Mouse (Mus musculus) CD4-positive helper T cell, adult 2 months (primary cell): Measurements from ENCODE around the gene Hoxc5.

Source experiments
- DNase-seq: peaks from one replicate; pipeline ENCODE4 v3.0.0-alpha.2; 2012; ENCODE audit warnings: low read depth, missing footprints, low spot score

The Hoxc5 gene

DNA sequence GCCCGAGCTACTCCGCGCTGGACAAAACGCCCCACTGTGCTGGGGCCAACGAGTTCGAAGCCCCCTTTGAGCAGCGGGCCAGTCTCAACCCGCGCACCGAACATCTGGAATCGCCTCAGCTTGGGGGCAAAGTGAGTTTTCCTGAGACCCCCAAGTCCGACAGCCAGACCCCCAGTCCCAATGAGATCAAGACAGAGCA is at the start of gene Hoxc5:
Gene Hoxc5 (plus strand): TSS at position 132 of the 199 bp plus-strand sequence.
- no peak for DNase-seq

- no peak for DNase-seq
Measured at GRCm38 (mm10) chr15:102917972-102918572, 49.2 kb upstream of the Hoxc5 start.

DNA sequence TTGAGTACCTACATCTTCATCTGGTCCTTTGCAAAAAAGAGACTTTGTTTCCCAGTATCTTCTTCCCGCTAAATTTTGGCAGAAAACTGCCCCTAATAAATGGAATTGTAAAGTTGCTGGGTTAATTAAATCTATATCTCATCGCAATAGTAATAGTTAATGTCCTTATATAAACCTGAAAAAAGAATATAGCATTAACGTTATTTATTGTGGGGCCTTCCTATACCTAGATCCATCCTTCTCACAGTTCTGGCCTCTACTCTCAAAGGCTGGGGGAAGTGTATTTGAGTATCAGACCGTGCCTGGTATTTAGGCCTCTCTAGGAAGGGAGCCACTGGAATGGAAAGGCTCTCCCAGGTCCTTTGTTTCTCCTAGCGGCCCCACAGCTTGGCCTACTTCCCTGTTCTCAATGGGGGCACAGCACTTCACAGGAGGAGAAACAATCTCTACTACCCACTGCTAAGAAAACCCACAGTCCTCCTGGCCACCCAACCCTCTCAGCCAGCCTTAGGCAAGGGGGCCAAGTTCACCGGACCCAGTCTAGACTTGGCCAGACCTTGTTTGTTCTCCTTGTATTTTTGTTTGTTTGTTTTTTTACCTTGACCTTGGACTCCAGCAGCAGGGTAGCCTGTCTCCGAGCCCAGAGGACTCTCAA is 48.5 kb upstream of the Hoxc5 start:
- DNase-seq = no peak

GRCm38 (mm10) chr15:102919336-102920180 is 47.7 kb upstream of the Hoxc5 start:
- no peak for DNase-seq

DNA sequence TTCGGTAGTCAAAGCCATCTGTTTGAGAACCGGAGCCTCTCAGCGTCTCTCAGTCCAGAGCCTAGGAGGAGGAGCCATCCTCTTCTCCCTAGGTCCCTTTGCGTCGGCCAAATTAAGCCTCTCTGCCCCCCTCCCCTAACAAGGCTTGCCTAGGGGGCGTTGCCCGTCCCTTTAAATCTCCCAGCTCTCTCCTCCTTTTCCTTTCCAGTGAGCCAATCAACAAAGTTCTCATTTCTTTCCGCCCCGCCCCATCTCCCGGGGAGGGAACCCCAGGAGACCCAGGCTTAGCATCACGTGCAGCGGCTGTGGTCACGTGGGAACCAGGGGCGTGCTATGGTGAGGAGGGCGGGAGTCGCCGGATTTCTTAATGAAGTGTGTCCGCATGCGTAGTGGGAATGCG is 46.6 kb upstream of the Hoxc5 start:
- no peak for DNase-seq

DNA sequence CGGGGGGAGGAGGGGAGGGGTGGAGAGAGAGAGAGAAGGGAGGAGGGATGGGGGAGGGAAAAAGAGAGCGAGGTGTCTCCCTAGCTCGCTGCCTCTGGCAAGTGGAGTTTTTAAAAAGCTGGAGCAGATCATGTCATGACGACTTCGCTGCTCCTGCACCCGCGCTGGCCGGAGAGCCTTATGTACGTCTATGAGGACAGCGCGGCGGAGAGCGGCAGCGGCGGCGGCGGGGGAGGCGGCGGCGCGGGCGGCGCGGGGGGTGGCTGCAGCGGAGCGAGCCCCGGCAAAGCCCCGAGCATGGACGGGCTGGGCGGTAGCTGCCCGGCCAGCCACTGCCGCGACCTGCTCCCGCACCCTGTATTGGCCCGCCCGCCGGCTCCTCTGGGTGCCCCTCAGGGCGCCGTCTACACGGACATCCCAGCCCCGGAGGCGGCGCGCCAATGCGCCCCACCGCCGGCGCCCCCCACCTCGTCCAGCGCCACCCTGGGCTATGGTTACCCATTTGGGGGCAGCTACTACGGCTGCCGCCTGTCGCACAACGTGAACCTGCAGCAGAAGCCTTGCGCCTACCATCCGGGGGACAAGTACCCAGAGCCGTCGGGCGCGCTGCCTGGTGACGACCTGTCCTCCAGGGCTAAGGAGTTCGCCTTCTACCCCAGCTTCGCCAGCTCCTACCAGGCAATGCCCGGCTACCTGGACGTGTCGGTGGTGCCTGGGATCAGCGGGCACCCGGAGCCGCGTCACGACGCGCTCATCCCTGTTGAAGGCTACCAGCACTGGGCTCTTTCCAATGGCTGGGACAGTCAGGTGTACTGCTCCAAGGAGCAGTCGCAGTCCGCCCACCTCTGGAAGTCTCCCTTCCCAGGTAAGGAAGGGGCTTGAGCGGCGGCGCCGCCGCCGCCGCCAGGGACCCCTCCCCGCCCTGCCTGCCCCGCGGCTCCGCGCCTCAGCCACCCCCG is 45.9 kb upstream of the Hoxc5 start, which contains the start of gene Hoxc13:
Gene Hoxc13 (plus strand): TSS at position 51 of the 959 bp plus-strand sequence.
- no peak for DNase-seq

GRCm38 (mm10) chr15:102922012-102922362 is 45.3 kb upstream of the Hoxc5 start:
- DNase-seq = no peak

- no peak for DNase-seq
Measured at GRCm38 (mm10) chr15:102922636-102923500, 44.4 kb upstream of the Hoxc5 start.

DNA sequence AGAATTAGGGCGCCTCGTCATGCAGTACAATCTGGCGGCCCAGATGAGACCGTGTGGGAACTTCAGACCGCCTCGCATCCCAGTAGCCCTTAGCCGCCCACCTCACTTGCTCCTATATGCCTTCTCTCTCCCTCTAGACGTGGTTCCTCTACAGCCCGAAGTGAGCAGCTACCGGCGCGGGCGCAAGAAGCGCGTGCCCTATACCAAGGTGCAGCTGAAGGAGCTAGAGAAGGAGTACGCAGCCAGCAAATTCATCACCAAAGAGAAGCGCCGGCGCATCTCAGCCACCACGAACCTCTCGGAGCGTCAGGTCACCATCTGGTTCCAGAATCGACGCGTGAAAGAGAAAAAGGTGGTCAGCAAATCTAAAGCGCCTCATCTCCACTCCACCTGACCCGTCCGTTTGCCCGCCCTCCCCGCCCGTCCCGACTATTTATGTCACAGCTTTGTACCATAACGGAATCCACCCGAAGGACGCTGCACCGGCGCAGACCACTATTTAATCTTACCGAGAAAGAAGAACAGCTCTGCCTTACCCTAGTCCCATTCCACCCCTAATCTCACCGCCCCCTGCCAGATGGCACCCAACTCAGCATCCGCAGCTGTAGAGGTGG is 40.1 kb upstream of the Hoxc5 start:
- no peak for DNase-seq

DNA sequence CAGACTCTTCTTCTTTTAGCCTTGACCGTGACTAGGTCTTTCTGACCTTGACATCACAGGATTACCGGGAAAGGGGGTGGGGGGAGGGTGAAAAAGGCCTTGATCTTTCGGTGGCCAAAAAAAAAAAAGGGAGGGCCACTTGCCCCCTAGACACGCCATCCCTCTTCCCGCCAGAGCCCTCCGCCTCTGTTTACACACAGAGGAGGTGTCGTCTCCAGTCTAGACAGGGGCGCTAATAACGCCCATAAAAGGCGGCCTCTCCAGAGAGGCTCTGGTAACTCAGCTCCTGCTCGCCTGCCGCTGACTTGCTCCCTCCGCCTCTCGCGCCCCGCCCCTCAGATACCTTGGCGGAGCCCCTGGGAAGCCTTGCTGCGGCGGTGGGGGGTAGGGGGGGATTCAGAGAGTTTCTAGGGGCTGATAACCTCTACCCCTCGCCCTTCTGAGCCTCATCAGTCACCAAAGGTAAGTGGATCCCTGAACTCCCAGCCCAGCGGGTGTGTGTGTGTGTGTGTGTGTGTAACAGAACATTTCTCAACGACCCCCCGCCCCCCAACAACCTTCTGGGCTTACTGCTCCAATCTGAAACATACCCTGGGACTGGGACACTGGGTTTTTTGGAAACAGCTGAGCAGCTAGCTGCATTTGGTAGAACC is 35.4 kb upstream of the Hoxc5 start:
- DNase-seq = no peak

GRCm38 (mm10) chr15:102934438-102934837 is 32.8 kb upstream of the Hoxc5 start:
- no peak for DNase-seq

GRCm38 (mm10) chr15:102934897-102935296 is 32.3 kb upstream of the Hoxc5 start:
- DNase-seq = no peak

GRCm38 (mm10) chr15:102936279-102936972 is 30.8 kb upstream of the Hoxc5 start, which contains the start of gene Hoxc12:
Gene Hoxc12, plus strand, starts transcription at chr15:102936757.
- no peak for DNase-seq

DNA sequence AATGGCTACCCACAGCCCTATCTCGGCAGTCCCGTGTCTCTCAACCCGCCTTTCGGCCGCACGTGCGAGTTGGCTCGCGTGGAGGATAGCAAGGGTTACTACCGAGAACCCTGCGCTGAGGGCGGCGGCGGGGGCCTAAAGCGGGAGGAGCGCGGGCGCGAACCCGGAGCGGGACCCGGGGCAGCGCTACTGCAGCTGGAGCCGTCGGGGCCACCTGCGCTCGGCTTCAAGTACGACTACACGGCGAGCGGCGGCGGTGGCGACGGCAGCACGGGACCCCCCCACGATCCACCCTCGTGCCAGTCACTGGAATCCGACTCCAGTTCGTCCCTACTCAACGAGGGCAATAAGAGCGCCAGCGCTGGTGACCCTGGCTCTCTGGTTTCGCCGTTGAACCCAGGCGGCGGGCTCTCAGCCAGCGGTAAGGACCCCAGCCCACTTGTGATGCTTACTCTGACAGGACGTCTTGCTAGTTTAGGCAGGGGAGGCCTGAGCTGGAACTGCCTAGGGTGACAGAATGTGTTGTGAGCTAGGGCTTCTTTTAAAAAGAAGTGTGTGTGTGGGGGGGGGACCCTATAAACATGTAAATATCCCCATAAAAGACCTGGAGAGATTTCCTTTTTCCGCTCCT is 30.1 kb upstream of the Hoxc5 start:
- DNase-seq = no peak

DNA sequence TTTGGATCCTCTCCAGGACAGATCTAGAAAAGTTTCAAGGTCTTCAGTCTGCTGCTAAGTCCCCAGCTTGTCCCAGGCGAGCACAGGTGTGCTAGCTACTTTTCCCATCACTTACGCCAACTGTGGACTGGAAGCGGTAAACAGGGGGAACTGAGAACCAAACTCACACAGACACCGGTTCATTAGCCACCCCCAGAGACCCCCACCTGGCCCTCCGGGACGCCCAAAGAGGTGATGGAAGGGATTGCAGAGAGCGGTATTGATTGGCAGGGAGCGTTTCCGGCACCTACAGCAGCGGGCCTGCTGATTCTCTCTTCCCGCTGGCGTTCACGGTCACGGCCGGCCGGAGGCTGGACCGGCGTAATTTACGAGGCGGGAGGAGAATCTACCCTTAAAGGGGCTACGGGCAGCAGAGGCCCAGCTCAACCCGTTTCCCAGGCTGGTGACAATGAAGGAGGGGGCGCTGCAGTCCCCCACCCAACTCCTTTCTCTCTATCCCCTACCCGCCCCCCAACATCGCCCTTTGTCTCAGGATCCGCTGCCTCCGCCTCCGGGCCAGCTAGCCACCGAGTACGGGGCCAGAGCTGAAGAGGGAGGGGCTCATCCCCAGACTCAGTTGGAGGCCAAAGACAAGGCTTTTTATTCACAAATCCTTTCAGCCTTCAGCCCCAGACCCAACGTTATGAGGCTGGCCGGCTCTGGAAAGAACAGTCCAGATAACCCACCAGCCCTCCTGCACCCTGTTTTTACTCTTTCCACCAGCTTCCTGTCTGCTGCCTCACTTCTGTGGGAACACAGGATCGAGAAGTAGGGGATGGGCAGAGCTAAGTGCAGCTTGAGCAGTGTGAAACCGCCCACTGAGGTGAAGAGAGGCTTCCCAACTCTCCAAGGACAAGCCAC is 27.7 kb upstream of the Hoxc5 start:
- no peak for DNase-seq

DNA sequence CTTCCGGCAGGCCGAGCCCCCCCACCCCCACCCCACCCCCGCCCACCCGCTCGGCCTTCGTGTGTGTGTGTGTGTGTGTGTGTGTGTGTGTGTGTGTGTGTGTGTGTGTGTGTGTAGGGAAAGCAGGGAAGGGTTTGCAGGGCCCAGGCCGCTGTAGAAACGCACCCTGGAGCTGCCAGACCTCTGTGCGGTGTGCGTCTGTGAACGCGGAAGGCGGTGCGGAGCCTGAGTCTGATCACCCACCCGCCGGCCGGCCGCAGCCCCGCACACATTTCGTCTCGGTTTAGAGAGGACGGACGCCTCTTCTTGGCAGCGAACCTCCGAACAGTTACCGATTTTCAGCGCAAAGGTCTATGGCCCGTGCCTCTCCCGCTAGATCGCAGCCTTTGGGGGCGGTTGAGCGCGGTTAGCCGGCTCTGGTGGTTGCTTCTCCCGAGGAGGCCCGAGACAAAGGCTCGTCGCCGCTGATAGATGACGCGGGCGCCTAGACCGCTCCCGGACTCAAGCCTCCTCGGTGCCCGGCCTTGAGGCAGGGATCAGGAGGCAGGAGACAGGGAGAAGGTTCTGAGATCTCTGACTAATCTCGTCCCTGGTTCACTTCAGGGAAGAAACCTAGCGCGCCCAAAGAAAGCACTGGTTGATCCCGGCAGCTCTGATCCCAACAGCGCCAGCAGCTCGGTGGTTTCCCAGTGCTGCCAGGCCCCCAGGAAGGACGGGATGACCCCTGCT is 24.3 kb upstream of the Hoxc5 start:
- no peak for DNase-seq

DNA sequence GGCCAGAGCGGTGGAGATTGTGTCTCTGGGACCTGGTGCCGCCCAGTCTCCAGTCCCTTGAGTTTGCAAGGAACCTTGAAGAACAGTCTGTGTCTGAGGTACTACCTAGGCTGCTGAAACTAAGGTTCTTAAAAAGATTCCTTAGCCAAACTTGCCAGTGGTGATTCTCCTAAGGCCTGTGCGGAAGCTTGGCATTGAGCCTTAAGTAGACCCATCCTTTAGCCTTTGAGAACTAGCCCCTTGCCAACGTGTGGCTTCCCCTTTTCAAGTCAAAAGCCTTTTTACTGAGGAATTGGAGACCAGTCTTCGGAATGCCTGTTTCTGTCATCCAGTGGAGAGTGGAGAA is 23.8 kb upstream of the Hoxc5 start:
- no peak for DNase-seq
